Mouse (Mus musculus) c-Kit-positive CD71-positive TER-119-positive erythroid progenitor cells, embryonic 14.5 days (primary cell): Measurements from ENCODE around the gene Gm11758.
"Not testable (repeated sequence)": the region's sequence is repeated elsewhere in the genome, so short reads cannot be mapped to it uniquely, and the experiment has no call there.

Experiments
- DNase-seq: peaks from one replicate; pipeline ENCODE4 v3.0.0-alpha.2; 2013; ENCODE audit warnings: low spot score

The Gm11758 gene

DNA sequence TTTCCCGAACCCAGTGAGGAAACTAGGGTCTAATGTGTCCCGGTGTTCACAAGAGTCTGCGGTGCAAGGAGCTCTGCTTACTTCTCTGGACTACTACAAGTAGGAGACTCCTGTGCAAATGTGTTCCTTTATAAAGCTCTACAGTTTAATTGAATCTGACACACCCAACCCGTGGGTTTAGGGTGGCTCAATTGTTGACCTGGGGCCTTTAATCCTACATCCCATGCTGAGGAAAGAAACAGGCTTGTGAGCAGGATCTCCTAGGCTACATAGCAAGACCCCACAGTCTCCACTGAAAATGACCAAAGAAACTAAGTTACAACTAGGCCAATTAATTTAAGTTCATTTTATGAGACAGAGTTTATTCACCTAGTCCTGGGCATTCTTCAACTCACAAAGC is at the start of gene Gm11758:
Gm11758 (minus strand) TSS at position 101 of the 400 bp plus-strand sequence.
- DNase-seq, result not testable (repeated sequence)

- not testable (repeated sequence) for DNase-seq
These were observed 44.6 kb upstream of the Gm11758 start, which contains the start of gene Gm11756 for GRCm38 (mm10) chr4:73920660-73921059. Gene Gm11756, minus strand, starts transcription at chr4:73920760.

DNA sequence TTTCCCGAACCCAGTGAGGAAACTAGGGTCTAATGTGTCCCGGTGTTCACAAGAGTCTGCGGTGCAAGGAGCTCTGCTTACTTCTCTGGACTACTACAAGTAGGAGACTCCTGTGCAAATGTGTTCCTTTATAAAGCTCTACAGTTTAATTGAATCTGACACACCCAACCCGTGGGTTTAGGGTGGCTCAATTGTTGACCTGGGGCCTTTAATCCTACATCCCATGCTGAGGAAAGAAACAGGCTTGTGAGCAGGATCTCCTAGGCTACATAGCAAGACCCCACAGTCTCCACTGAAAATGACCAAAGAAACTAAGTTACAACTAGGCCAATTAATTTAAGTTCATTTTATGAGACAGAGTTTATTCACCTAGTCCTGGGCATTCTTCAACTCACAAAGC is 29.8 kb upstream of the Gm11758 start, which contains the start of gene Gm13871:
Gm13871 (minus strand) TSS at position 101 of the 400 bp plus-strand sequence.
- not testable (repeated sequence) for DNase-seq

DNA sequence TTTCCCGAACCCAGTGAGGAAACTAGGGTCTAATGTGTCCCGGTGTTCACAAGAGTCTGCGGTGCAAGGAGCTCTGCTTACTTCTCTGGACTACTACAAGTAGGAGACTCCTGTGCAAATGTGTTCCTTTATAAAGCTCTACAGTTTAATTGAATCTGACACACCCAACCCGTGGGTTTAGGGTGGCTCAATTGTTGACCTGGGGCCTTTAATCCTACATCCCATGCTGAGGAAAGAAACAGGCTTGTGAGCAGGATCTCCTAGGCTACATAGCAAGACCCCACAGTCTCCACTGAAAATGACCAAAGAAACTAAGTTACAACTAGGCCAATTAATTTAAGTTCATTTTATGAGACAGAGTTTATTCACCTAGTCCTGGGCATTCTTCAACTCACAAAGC is 14.9 kb upstream of the Gm11758 start, which contains the start of gene Gm11757:
Gm11757 (minus strand) TSS at position 101 of the 400 bp plus-strand sequence.
- not testable (repeated sequence) for DNase-seq

- no peak for DNase-seq
These were observed 49.5 kb downstream of the Gm11758 start for GRCm38 (mm10) chr4:73826587-73826986.
